Mouse (Mus musculus): Measurements from ENCODE around the gene Ighmbp2.
"Not testable (repeated sequence)": the region's sequence is repeated elsewhere in the genome, so short reads cannot be mapped to it uniquely, and the experiment has no call there.

The Ighmbp2 gene

DNA sequence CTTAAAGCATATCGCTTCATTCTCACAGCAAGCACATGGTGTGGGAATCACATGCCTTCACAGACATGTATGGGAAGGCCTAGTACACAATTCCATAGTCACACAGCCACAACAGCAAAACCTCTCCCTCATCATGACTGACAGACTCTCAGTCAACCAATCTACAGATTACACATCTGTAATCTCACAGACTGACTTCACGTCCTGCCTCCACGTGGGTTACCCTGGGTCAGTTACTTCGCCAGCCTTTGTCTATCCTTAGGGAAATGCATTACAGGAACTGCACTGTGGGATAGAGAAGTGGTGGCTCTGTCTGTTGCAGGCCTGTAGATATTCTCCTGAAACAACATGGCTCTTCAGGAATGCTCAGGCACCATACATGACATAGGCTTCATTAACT is 931 bp downstream of the Ighmbp2 start:
- DNase-seq = no peak

DNA sequence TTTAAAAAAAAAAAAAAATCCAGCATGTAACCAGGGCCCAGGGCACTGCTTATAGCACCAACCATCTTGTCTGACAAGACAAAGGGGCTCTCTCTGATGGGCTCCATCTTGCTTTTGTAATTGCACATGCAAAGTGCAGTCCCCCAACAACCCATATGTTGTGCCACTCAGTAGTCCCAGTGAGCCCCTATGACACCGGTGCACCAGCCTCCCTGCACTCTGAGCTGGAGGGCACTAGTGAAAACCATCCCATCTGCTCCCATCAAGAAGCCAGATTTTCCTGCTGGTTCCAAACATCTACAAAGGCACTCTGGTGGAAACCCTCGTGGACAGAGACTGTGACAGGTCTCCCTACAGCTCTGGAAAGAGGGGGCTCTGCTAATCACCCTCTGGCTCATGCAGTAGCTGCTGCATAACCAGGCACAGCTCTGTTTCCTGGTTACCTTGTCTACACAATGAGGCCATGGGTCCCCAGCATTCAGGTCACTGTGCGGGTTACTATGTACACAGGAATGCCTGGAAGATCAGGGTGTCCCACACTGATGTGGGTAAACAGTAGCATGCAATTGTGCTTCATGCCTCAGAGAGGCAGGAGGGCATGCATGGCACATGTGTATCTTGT is 7.0 kb downstream of the Ighmbp2 start:
- no peak for DNase-seq

DNA sequence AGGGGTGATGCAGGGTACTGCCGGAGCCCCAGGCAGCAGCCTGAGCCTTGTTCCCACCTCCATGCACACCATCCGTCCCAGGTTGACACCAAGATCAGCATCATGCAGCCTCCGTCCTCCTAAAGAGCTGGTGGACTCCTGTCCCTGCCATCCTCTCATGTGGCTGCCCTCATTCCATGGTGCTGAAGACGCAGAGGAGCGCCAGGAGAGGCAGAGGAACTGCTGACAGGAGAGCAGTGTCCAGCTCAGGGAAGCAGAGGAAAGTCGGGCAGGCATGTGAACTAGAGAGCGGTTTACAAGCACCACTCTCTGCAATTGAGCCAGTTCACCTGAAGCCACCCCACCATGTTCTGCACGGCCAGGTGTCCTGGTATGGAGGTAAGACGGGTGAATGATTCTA is 9.5 kb downstream of the Ighmbp2 start:
- no peak for DNase-seq

DNA sequence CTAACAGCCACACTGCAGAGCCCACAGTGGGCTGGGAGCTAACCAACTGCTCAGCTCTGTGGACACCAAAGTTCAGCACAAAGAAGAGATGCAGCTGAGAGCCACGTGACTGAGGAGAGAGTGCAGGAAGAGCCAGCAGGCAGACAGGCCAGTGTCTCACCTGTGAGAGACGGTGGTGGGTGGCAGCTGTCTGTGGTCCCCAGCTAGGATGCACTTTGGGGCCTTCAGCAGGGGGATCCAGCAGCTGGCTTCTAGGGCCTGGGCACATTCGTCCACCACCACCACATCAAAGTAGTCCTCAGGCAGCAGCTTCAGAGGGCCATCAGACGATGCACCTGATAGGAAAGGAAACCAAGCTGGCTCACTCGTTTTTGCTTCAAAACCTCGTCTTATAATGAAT is 11.5 kb downstream of the Ighmbp2 start:
- no peak for DNase-seq

DNA sequence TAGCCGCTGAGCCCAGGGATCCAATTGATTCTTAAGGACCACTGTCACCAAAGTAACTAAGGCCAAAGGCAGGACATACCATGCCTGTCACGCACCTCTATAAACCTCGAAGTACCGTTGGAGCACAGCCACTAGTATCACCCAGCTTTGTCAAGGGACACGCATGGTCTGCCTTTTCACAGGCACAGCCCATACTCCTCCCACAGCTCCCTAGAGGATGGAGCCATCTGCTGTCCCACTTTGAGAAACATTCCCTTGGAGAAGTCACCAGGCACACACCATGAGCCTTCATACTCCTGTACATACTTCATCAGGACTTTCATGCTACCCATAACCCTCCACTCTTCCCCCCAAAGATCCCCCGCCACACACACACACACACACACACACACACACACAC is 13.0 kb downstream of the Ighmbp2 start:
- DNase-seq = no peak

DNA sequence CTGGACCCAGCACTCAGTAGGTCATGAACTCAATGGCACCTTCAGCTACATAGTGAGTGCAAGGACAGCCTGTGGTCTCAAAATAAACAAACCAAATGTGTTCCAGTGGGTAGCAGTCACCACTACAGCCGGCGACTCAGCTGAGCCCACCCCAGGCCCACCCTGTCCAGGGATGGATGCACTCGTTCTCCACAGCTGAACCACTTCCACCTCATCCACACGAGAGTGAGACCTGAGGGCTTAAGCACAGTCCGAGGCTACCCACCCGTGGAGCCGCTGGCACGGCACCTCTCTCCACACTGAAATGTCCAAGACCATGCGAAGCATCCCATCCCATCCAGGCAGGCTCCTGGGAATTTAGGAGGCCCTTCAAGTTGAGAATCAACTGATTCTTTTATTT is 13.5 kb downstream of the Ighmbp2 start:
- no peak for DNase-seq

DNA sequence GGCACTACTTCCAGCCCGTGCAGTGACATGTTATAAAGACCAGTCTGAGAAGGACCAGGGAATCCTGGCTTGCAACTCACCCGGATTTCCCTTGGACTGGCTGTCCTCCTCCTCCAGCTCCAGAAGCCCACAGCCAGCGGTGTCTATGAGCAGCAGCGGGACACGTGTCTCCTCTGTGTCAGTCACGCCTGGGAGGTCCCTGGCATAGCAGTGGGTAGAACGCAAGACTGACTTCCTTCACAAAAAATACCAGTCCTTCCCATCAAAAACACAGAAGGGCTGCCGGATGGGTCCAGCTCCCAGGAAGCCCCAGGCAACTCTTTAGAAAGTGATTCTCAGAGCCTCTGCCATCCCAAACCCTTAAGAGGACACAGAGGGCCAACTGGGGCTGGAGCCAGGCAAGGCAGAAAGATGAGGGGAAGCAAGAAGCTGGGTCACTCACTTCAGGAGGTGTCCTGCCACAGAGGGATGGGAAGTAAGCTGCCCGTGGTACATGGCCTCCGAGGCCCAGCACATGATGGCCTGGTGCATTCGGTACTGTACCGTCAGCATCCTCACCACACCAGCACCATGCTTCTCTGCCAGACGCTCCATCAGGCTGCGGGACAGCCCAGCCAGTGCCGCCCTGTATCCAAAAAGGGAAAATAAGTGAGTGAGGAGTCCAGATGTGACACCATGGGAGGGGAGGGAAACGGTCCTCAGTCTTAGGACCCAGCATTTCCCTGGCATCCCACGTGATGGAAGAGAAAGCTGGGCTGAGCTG is 14.4 kb downstream of the Ighmbp2 start:
- no peak for DNase-seq

DNA sequence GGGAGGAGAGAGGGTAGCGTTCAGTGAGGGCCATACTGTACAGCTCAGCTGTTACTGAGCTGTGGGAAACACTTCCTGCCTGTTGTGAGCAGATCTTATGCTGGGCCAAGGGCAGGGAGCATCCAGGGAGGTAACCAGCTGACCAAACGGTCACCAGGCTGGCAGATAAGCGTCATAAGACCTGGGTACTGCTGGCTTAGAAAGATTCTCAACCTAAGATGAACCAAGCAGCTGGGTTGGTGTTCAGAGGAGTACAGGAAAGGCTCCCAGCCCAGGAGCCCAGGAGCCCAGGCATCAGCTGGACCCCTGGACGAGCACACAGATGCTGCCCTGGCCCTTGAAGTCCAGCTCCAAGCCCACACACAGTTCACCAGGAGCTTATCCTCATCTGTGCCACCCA is 15.5 kb downstream of the Ighmbp2 start:
- no peak for DNase-seq

DNA sequence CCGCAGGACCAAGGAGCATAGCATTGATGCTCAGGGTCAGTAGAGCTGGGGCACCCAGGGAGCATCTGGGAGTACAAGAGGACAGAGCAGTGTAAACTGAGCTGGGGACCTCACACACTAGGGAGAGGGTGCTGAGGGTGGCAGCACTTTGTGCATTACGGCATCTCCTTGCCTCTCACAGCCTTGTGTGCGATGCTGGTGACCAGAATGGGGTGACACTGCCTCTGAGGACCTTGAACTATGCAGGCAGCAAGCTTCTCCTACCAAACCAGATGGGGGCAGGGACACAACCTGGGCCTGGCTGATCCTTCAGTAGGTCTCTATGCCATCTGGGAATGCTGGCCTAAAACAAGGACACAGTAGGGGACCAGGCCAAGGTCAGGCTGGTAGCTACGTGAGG is 16.1 kb downstream of the Ighmbp2 start:
- DNase-seq = no peak

DNA sequence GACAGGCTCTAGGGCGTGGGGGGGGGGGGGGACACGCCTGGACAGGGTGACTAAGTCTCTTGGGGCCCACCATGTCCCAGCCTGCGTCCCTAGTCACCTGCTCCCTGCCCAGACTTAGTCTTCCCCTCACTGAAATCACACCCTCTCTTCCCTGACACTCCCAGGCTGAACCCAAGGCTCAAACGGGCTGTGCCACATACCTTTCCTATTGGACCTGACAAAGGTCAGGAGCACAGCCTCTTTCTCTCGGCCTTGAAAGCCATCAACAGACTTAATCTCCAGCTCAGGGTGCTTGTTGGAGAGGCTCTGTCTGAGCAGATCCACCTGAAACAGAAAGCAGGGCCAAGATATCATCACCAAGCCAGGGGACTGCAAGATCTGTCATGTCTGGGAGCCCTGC is 16.7 kb downstream of the Ighmbp2 start:
- DNase-seq = no peak

DNA sequence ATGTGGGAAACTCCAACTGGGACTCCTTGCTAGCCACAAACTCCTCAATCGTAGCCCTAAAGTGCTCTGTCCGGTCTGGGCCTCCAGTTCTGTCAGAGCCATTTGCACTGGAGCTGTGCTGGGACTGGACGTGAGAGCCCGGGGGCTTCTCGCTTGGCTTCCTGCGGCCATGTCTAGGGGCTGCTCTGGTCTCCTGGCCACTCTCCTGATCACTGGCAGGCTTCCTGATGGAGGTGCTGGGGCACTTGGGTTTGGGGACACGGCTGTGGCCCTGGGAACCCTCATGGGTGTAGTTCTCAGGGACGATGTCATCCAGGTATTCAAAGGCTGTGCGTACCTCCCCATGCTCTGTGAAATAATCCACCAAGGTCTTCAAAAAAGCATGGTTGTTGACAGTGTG is 17.6 kb downstream of the Ighmbp2 start:
- no peak for DNase-seq

DNA sequence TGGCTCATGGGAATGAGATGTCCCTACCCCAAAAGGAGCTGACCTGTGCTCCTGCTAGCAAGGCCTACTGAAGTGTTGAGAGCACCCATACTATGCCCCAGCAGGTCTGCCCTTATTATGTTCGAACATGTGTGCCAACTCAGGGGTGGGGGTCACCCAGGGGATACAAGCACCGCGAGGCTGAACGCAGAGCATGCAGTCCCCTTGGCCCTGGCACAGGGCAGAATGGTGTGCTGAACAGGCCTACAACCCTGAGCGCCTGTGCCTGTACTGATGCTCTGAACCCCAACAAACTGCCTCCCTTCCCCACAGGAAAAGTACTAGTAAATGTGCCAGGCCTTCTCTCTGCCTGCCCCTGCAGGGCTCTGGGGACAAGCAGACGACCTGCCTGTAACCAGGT is 18.5 kb downstream of the Ighmbp2 start:
- no peak for DNase-seq

DNA sequence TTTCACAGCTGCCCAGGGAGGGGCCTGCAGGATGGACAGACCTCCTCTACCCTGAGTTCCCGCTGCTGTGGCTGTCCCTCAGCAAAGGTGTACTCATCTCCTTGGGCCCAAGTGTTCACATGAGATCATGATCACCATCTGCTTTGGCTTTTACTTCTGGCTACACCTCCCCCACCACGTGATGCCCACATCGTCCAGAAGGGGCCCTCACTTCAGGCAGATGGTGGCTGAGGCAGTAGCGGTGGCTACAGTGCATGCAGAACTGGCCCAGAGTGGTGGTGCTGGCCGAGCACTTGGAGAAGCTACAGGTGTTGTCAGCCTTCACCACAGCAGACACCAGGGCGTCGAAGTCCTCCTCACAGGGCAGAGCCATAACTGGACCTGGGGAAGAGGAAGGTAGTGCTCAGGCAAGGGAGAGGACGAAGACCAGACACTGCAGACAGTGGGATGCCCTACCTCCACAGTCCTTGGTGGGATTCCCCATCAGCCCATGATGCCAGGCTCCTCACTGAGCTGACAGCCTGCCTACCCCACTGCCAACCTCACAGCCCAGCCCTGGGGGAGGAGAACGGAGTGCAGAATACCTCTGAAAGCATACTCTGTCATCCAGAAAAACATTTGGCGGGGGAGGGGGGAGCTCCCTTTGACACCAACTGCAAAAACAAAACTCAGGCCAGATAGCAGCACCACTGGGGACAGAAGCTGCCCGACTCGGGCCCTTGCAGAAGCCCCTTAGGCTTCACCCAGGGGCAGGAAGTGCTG is 20.9 kb downstream of the Ighmbp2 start:
- no peak for DNase-seq

DNA sequence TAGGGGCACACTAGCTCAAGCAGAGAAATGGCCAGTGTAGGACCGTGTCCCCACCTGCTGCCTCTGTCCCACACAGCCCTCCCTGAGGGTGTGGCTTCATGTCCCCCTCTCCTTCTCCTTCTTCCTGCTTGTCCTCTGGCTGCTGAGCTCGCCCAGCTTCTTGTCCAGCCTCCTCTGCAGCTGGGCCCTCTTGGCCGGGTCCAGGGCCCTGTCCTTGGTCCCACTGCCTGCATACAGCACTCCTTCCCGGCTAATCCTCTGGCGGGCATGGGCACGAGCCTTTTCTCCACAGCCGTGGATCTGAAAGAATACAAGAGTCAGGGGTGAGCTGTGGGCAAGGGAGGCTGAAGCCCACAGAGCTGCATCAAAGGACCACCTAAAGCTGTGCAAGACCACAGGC is 21.5 kb downstream of the Ighmbp2 start:
- no peak for DNase-seq

DNA sequence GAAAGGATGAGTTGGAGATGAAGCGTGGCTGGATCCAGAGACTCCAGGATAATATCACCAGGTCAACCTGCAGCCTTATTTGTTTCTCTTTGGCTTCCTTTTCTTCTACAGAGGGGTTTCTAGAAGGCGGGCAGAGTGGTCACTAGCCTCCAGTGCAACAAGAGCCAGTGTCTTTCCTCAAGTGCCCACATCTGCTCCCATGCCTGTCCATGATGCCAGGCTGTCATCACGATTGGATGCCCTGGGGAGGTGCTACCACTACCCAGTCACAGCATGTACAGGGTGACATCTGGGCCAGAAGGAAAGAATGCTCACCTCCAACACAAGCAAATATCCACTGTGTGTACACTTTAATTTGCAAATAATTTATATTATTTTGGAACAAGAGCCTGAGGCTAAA is 22.2 kb downstream of the Ighmbp2 start:
- no peak for DNase-seq

DNA sequence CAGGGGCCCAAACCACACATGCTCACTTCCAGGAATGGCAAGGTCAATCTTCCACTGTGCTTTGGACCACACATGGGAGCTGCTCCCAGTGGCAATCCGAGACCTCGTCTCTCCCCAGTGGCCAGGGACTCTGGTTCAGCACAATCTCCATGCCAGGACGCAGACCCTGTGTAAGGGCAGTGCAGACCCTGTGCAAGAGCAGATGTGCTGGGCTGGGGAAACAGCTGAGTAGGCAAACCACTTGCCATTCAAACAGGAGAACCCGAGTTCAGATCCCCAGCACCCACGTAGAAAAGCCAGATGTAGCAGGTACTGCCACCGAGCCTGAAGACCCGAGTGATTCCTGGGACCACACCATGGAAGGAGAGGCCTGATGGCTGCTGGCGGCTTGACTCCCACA is 22.8 kb downstream of the Ighmbp2 start:
- DNase-seq = no peak

DNA sequence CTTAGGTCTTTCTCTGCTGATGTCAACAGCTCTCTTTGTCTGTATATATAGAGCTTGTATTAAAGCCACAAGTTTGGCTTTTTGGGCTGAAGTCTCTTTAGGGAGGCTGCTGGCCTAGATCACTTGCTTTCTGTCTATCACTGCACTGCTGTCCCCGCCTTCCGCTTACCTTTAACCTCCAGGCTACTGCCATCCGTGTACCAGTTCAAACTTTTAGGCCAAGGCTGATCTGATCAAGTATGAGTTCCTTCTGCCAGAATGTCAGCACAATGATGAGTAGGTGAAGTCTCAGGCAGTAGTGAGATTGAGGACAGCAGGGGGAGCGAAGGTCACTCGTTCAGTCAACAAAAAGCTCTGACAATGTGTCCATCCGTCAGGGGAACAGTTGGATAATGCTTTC is 57.6 kb downstream of the Ighmbp2 start:
- DNase-seq = not testable (repeated sequence)

DNA sequence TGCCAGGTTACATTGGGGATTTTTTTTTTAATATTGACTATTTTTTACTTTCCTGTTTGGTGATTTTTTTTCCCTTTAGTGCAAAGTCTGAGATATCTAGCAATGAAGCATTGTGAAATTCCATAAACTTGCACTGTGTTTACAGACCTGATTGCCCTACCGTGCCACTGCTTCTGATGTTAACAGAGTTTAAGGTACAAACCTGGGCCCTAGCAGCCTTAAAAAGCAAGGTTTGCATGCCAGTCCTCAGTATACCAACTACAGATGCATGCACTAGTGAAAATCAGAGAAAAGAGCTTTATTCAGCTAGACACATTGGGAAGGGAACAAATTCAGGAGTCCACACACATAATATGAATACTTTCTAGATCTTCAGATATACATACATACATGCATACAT is 67.9 kb downstream of the Ighmbp2 start:
- DNase-seq = not testable (repeated sequence)
